Comparison of ENCODE assay signal across 17 mouse cellular contexts in genomic region chr16:10492587-10492986, GRCm38 (mm10).
"Had no signal": no experiment of that assay in that cellular context is flagged by ENCODE, and none has a peak within 500 bp of the region (broad histone marks: within the 10 kb centered on the region; RNA-seq: fewer than 3 reads in every experiment).

No protein-coding gene starts in this region.

- H3K4me2 ChIP-seq: neural tube, embryonic 12.5 days; neural tube, embryonic 13.5 days; neural tube, embryonic 15.5 days; stomach, embryonic 15.5 days had no signal

- H3K4me1 ChIP-seq: stomach, embryonic 15.5 days had no signal

- H3K27ac ChIP-seq: neural tube, embryonic 12.5 days; neural tube, embryonic 13.5 days; neural tube, embryonic 15.5 days; stomach, embryonic 15.5 days; stomach, postnatal 0 days had no signal

- H3K36me3 ChIP-seq: neural tube, embryonic 12.5 days; neural tube, embryonic 13.5 days; neural tube, embryonic 15.5 days; stomach, embryonic 15.5 days had no signal

- DNase-seq: retina, postnatal 1 day; right cerebral cortex, adult 18-20 months; right cerebral cortex, postnatal 14 days; right cerebral cortex, postnatal 25 days; right cerebral cortex, postnatal 4 days; spleen, adult 18-20 months; thymus, adult 18-20 months; thymus, adult 2 months; thymus, postnatal 14 days; thymus, postnatal 25 days; thymus, postnatal 36 days; thymus, postnatal 4 days had no signal

- H3K27me3 ChIP-seq: neural tube, embryonic 15.5 days; stomach, embryonic 15.5 days had no signal

- H3K4me3 ChIP-seq: neural tube, embryonic 12.5 days; neural tube, embryonic 13.5 days; neural tube, embryonic 15.5 days; stomach, embryonic 15.5 days had no signal

- H3K9ac ChIP-seq: neural tube, embryonic 12.5 days; neural tube, embryonic 13.5 days; neural tube, embryonic 15.5 days; stomach, embryonic 15.5 days had no signal

- H3K9me3 ChIP-seq: neural tube, embryonic 12.5 days; neural tube, embryonic 13.5 days; neural tube, embryonic 15.5 days; stomach, embryonic 15.5 days had no signal
